Mouse (Mus musculus): ENCODE data around the gene Ak3. TPM values are rescaled to one million over a fixed set of nuclear protein-coding genes. Genes with fewer than 3 reads are reported as not detected.

The Ak3 gene
- polyA plus RNA-seq (2015; fragmentation: Nextera tagmentation; extraction: Ambion mirVana): 79.7 and 80.8 TPM in 2 replicates

DNA sequence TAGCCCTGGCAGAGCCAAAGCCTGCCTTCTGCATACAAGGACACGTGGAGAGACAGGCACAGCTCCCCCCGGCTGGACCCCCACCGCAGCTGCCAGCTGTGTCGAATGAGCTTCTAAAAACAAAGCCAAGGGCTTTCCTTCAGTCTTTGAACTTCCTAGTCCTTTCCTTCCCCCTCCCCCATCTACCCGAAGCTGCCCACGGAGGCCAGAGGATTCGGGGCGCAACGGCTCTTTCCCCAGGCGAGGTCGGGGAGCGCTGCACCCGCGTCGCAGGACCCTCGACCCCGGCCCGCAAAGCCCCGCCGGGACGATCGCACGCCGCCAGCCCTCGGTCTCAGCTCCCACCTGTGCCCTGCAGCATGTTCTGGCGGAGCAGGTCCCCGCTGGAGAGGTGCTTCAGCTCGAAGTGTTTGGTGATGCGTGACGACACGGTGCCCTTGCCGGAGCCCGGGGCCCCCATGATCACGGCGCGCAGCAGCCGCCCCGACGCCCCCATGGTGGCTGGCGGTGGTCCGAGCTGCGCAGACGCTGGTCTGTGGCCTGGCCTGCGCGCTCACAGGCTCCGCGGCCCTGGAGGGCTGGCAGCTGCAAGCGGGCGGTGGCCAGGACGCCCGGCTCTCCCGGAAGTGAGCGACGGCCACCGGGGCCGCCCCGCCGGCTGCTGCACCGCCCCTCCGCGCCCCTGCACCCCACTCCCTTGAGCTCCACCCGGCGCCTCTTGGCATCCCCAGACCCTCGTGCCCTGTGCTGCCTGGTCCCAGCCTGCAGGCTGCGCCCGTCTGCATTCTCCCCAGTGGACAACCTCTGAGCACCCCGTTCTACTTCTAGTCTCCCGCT, at the start of gene Ak3:
Gene Ak3, minus strand, starts transcription at position 628 of the 837 bp plus-strand sequence.
- WGBS: under 1% methylated on average over 64 of the region's 68 CpGs
- peak within 1 kb of the TSS; percentile 92 for H3K4me3 ChIP-seq (ENCODE audit: low read length)
- peak within 1 kb of the TSS; percentile 93 for H3K27ac ChIP-seq (ENCODE audit: low read length)
- H3K4me1 ChIP-seq (replicated peaks; ENCODE audit: control insufficient read depth, insufficient read depth, low read length): peaks cover 25% of the 10 kb centered on the region
- H3K4me2 ChIP-seq (ENCODE audit: low read depth, low read length): peak within 1 kb of the TSS; percentile 77
- peak within 1 kb of the TSS; percentile 97 for H3K9ac ChIP-seq (ENCODE audit: low read length)
- H3K36me3 ChIP-seq (ENCODE audit: control insufficient read depth, insufficient read depth, low read length): no peaks in the 10 kb centered on the region
- no peaks in the 10 kb centered on the region for H3K27me3 ChIP-seq (ENCODE audit: control insufficient read depth, insufficient read depth, low read depth, low read length)
- ATAC-seq (ENCODE audit: low read depth): peak; percentile 91
- H3K9me3 ChIP-seq (ENCODE audit: control insufficient read depth, low read length): no peaks in the 10 kb centered on the region

DNA sequence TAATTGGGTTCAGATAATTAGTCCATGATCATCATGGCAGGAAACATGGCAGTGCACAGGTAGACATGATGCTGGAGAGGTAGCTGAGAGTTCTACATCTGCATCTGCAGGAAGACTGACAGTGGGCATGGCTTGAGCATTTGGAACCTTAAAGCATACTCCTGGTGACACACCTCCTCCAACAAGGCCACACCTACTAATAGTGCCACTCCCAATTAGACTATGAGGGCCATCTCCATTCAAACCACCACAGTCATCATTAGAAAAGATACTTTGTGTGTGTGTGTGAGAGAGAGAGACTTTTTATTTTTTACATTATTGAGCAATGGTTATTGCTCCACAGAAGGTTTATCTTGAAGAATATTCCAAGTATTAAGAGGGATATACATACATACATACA, 44.4 kb upstream of the Ak3 start:
- H3K36me3 ChIP-seq (ENCODE audit: control insufficient read depth, insufficient read depth, low read length): no peaks in the 10 kb centered on the region
- H3K27ac ChIP-seq (ENCODE audit: low read length): no peak overlapping the region
- no peaks in the 10 kb centered on the region for H3K9me3 ChIP-seq (ENCODE audit: control insufficient read depth, low read length)
- no peak overlapping the region for H3K4me3 ChIP-seq (ENCODE audit: low read length)
- no peak overlapping the region for H3K9ac ChIP-seq (ENCODE audit: low read length)
- no peaks in the 10 kb centered on the region for H3K27me3 ChIP-seq (ENCODE audit: control insufficient read depth, insufficient read depth, low read depth, low read length)
- no peaks in the 10 kb centered on the region for H3K4me1 ChIP-seq (replicated peaks; ENCODE audit: control insufficient read depth, insufficient read depth, low read length)
- no peak overlapping the region for H3K4me2 ChIP-seq (ENCODE audit: low read depth, low read length)
- no peak for ATAC-seq (ENCODE audit: low read depth)

DNA sequence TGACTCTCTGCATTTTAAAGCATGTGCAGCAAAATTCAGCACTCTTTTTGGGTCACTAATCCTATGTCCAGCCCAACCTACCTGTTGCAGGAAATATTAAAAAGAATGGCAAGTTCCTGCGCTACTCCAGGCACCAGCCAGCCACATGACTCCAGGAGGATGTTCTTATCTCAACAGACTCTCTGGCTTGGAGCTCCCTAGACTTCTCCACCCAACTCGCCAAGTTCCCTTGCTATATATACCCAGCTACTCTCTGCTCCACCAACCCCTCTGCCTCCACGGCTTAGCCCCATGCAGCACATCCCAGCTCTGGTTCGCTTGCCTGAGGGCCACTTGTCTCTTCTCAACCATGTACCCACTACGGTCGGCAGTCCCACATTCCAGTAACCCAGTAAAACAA, 40.9 kb upstream of the Ak3 start:
- no peaks in the 10 kb centered on the region for H3K36me3 ChIP-seq (ENCODE audit: control insufficient read depth, insufficient read depth, low read length)
- no peak for ATAC-seq (ENCODE audit: low read depth)
- H3K4me2 ChIP-seq (ENCODE audit: low read depth, low read length): no peak overlapping the region
- H3K4me3 ChIP-seq (ENCODE audit: low read length): no peak overlapping the region
- H3K9me3 ChIP-seq (ENCODE audit: control insufficient read depth, low read length): no peaks in the 10 kb centered on the region
- H3K27me3 ChIP-seq (ENCODE audit: control insufficient read depth, insufficient read depth, low read depth, low read length): no peaks in the 10 kb centered on the region
- 55% methylated on average over 6 of the region's 6 CpGs for WGBS
- H3K4me1 ChIP-seq (replicated peaks; ENCODE audit: control insufficient read depth, insufficient read depth, low read length): no peaks in the 10 kb centered on the region
- no peak overlapping the region for H3K27ac ChIP-seq (ENCODE audit: low read length)
- H3K9ac ChIP-seq (ENCODE audit: low read length): no peak overlapping the region

DNA sequence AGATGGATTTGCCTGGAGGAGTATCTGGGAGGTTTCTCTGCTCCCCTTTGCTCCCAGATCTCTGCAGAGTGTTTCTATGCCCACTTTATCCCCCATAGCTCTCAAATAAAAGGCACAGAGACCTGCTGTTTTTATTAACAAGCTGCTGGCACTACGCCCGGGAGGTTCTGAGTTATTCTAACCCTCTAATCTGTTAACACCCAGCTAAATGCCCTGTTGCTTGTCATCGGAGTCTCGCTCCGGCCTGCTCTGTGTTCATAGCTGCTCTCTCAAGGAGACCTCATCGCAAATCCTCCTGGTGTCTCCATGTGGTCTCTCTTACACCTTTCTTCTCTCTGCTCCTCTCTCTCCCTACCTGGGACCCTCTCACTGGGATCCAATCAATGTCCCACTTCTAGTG, 27.0 kb upstream of the Ak3 start:
- Histone ChIP-seq H3K9me3 (ENCODE audit: control insufficient read depth, low read length) (no peaks in the 10 kb centered on the region), H3K9ac (ENCODE audit: low read length) (no peak overlapping the region), H3K27me3 (ENCODE audit: control insufficient read depth, insufficient read depth, low read depth, low read length) (no peaks in the 10 kb centered on the region), H3K4me1 (replicated peaks; ENCODE audit: control insufficient read depth, insufficient read depth, low read length) (no peaks in the 10 kb centered on the region), H3K4me3 (ENCODE audit: low read length) (no peak overlapping the region), H3K4me2 (ENCODE audit: low read depth, low read length) (no peak overlapping the region), H3K27ac (ENCODE audit: low read length) (no peak overlapping the region), H3K36me3 (ENCODE audit: control insufficient read depth, insufficient read depth, low read length) (no peaks in the 10 kb centered on the region)
- ATAC-seq (ENCODE audit: low read depth): no peak
- WGBS: 46% methylated on average over 6 of the region's 6 CpGs

DNA sequence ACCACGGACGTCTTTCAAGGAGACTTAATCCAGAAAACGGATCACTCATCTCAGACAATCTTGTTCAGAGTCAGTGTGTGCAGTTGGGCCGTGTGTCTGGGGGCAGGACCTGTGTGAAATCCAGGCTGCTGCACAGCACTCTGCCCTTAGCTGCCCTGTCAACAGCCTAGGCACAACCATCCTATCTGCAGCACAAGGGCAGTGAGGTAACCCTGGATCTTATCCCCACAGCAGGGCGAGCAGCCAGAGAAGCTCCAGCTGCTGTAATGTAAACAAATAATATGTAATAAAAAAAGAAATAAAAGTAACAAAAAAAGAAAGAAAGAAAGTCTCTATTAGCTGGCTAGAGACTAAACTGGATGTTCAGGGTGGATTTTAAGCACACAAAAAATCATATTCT, 21.4 kb upstream of the Ak3 start:
- Histone ChIP-seq H3K9me3 (ENCODE audit: control insufficient read depth, low read length) (no peaks in the 10 kb centered on the region), H3K9ac (ENCODE audit: low read length) (no peak overlapping the region), H3K36me3 (ENCODE audit: control insufficient read depth, insufficient read depth, low read length) (no peaks in the 10 kb centered on the region), H3K4me3 (ENCODE audit: low read length) (no peak overlapping the region), H3K4me2 (ENCODE audit: low read depth, low read length) (no peak overlapping the region), H3K27ac (ENCODE audit: low read length) (no peak overlapping the region), H3K27me3 (ENCODE audit: control insufficient read depth, insufficient read depth, low read depth, low read length) (no peaks in the 10 kb centered on the region), H3K4me1 (replicated peaks; ENCODE audit: control insufficient read depth, insufficient read depth, low read length) (peaks cover 10% of the 10 kb centered on the region)
- no peak for ATAC-seq (ENCODE audit: low read depth)
- WGBS: 47% methylated on average over 5 of the region's 5 CpGs

DNA sequence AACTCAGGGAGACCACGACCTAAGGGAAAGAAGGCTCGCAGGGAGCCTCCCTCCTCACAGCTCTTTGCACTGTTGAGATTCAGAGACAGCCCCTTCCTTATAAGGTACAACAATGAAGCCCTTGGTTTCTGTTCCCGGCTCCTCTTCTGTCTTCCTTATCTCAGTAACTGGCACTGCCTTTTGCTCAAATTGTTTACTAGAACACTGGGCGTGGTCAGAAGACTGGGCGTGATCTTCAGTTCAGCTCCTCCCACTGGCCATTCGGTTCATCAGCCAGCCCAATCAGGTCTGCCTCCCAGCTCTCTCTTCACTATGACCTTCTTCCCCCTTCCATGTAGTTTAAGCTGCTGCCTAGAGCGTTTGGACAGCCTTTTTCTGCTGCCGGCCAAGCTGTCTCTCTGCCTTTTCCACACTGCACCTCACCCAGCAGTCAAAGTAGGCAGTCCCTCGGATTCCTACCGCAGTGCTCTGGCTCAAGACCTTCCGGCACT, 19.3 kb upstream of the Ak3 start:
- Histone ChIP-seq H3K27ac (ENCODE audit: low read length) (no peak overlapping the region), H3K27me3 (ENCODE audit: control insufficient read depth, insufficient read depth, low read depth, low read length) (no peaks in the 10 kb centered on the region), H3K9me3 (ENCODE audit: control insufficient read depth, low read length) (no peaks in the 10 kb centered on the region), H3K36me3 (ENCODE audit: control insufficient read depth, insufficient read depth, low read length) (no peaks in the 10 kb centered on the region), H3K4me2 (ENCODE audit: low read depth, low read length) (peak overlapping the region; percentile 40), H3K4me3 (ENCODE audit: low read length) (peak overlapping the region; percentile 22; the same call in 1 of the 2 replicates), H3K9ac (ENCODE audit: low read length) (0 out of 2 replicates have a peak overlapping the region, but pooled peaks have one; percentile 17), H3K4me1 (replicated peaks; ENCODE audit: control insufficient read depth, insufficient read depth, low read length) (peaks cover 11% of the 10 kb centered on the region)
- 9% methylated on average over 11 of the region's 11 CpGs for WGBS
- ATAC-seq (ENCODE audit: low read depth): peak; percentile 76

DNA sequence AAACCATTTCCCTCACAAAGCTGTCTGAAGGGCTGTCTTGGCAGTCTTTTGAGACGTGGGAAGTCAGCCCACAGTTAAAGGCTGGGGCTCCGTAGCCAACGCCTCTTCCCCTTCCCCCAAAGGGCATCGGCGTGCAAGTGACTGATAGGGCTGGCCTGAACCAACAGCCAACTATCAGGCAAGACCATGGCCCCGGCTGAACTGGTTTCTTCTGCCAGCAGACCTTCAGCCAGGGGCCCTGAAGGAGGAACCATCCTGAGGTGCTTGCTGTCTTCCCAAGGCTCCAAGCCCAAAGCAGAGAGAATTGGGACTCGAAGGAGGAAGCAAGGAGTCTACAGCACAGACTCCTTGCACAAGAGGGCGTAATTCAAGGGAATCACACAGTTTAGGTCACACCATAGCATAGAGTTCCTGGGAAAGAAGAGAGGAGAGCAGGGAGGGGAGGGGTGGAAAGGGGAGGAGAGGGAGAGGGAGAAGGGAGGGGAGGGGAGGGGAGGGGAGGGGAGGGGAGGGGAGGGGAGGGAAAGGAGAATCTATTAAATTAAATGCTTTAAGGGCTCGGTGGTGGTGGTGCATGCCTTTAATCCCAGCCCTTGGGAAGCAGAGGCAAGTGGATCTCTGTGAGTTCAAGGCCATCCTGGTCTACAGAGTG, 16.8 kb upstream of the Ak3 start:
- ATAC-seq (ENCODE audit: low read depth): no peak; the same call in 1 of the 2 replicates
- no peak overlapping the region; the same call in 1 of the 2 replicates for H3K4me3 ChIP-seq (ENCODE audit: low read length)

DNA sequence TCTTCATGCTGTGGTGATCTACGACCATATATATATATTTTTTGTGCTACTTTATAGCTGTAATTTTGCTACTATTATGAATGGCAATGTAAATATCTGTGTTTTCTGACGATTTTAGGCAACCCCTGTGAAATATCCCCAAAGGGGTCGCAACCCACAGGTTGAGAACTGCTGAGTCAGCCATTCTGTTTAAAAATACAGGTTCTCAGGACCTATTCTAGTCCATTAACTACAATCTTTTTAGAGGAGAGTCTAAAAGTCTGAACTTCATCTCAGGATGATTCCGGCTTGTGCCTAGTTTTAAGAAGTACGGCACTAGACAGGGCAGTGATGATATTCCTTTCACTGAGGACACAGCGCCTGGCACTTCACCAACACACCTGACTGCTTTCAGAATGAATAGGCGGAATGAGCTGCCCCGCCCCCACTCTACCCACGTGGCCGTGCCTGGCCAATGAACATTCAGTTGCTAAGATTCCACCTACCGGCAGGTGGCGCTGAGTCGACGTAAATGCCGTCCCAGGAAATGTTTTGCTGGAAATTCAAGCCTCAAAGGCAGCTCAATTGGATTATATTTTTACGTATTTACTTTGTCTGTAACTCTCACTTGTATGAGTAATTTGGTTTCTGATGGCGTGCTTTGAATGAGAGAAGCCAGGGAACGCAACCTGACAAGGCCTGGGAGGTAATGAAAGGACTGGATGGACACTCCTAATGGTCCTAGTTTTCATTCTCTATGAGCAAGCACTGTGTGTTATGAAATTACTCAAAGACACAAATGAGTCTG, 16.0 kb upstream of the Ak3 start:
- Histone ChIP-seq H3K4me3 (ENCODE audit: low read length) (peak overlapping the region; percentile 33), H3K4me1 (replicated peaks; ENCODE audit: control insufficient read depth, insufficient read depth, low read length) (peaks cover 9% of the 10 kb centered on the region; the same call in 1 of the 2 replicates), H3K27me3 (ENCODE audit: control insufficient read depth, insufficient read depth, low read depth, low read length) (no peaks in the 10 kb centered on the region), H3K27ac (ENCODE audit: low read length) (peak overlapping the region; percentile 32), H3K36me3 (ENCODE audit: control insufficient read depth, insufficient read depth, low read length) (no peaks in the 10 kb centered on the region), H3K4me2 (ENCODE audit: low read depth, low read length) (peak overlapping the region; percentile 50), H3K9me3 (ENCODE audit: control insufficient read depth, low read length) (no peaks in the 10 kb centered on the region), H3K9ac (ENCODE audit: low read length) (peak overlapping the region; percentile 50)
- WGBS: 13% methylated on average over 18 of the region's 18 CpGs
- peak; percentile 76 for ATAC-seq (ENCODE audit: low read depth)

More for the DNA sequence above, 16.8 kb upstream of the Ak3 start:
- H3K27me3 ChIP-seq (ENCODE audit: control insufficient read depth, insufficient read depth, low read depth, low read length): no peaks in the 10 kb centered on the region
- no peaks in the 10 kb centered on the region for H3K9me3 ChIP-seq (ENCODE audit: control insufficient read depth, low read length)
- peaks cover 11% of the 10 kb centered on the region for H3K4me1 ChIP-seq (replicated peaks; ENCODE audit: control insufficient read depth, insufficient read depth, low read length)
- peak overlapping the region; percentile 32 for H3K27ac ChIP-seq (ENCODE audit: low read length)
- H3K36me3 ChIP-seq (ENCODE audit: control insufficient read depth, insufficient read depth, low read length): no peaks in the 10 kb centered on the region
- H3K9ac ChIP-seq (ENCODE audit: low read length): peak overlapping the region; percentile 50
- H3K4me2 ChIP-seq (ENCODE audit: low read depth, low read length): peak overlapping the region; percentile 50
- 49% methylated on average over 9 of the region's 9 CpGs for WGBS

All from lung, embryonic 16.5 days (tissue).